Mouse (Mus musculus): ENCODE measurements around the gene Gm49368. TPM values are rescaled to one million over a fixed set of nuclear protein-coding genes. Genes with fewer than 3 reads are reported as not detected.
"Not testable (repeated sequence)": the region's sequence is repeated elsewhere in the genome, so short reads cannot be mapped to it uniquely, and the experiment has no call there.

Gene Gm49368
- polyA plus RNA-seq, 1 experiment from 2014 or later: not detected

GRCm38 (mm10) chr7:128024932-128025331 lies 37.6 kb upstream of the Gm49368 start:
- no peak for ATAC-seq (ENCODE audit: insufficient read depth, low FRiP score, low TSS enrichment)
- H3K9ac ChIP-seq (ENCODE audit: low read length): no peak overlapping the region
- no peaks in the 10 kb centered on the region for H3K9me3 ChIP-seq (ENCODE audit: control insufficient read depth, low read length)
- 85% methylated on average over 4 of the region's 4 CpGs for WGBS
- no peaks in the 10 kb centered on the region for H3K27me3 ChIP-seq (ENCODE audit: control insufficient read depth, insufficient read depth, low read length)
- no peak overlapping the region for H3K4me2 ChIP-seq (ENCODE audit: low read depth)
- H3K4me3 ChIP-seq (ENCODE audit: low read depth, low read length): no peak overlapping the region
- no peaks in the 10 kb centered on the region for H3K4me1 ChIP-seq (ENCODE audit: control insufficient read depth, insufficient read depth, low read length)
- no peak for DNase-seq (ENCODE audit: low spot score)
- H3K36me3 ChIP-seq (ENCODE audit: control insufficient read depth, insufficient read depth, low read length): no peaks in the 10 kb centered on the region
- no peak overlapping the region for H3K27ac ChIP-seq (ENCODE audit: low read depth, low read length)

- DNase-seq (ENCODE audit: low spot score): no peak
- 75% methylated on average over 4 of the region's 4 CpGs for WGBS
Observed at GRCm38 (mm10) chr7:128025381-128025780, 37.1 kb upstream of the Gm49368 start.

GRCm38 (mm10) chr7:128031403-128031976 lies 31.0 kb upstream of the Gm49368 start:
- H3K9me3 ChIP-seq (ENCODE audit: control insufficient read depth, low read length): no peaks in the 10 kb centered on the region
- DNase-seq (ENCODE audit: low spot score) (peak; percentile 34), ATAC-seq (ENCODE audit: insufficient read depth, low FRiP score, low TSS enrichment) (no peak)
- H3K27ac ChIP-seq (ENCODE audit: low read depth, low read length): no peak overlapping the region
- no peak overlapping the region for H3K4me3 ChIP-seq (ENCODE audit: low read depth, low read length)
- H3K4me2 ChIP-seq (ENCODE audit: low read depth): no peak overlapping the region
- WGBS: 40% methylated on average over 9 of the region's 9 CpGs
- H3K36me3 ChIP-seq (ENCODE audit: control insufficient read depth, insufficient read depth, low read length): no peaks in the 10 kb centered on the region
- no peaks in the 10 kb centered on the region for H3K4me1 ChIP-seq (ENCODE audit: control insufficient read depth, insufficient read depth, low read length)
- H3K9ac ChIP-seq (ENCODE audit: low read length): no peak overlapping the region
- no peaks in the 10 kb centered on the region for H3K27me3 ChIP-seq (ENCODE audit: control insufficient read depth, insufficient read depth, low read length)

More at GRCm38 (mm10) chr7:128025381-128025780, 37.1 kb upstream of the Gm49368 start:
- H3K4me1 ChIP-seq (ENCODE audit: control insufficient read depth, insufficient read depth, low read length): no peaks in the 10 kb centered on the region
- H3K27ac ChIP-seq (ENCODE audit: low read depth, low read length): no peak overlapping the region
- no peak overlapping the region for H3K4me3 ChIP-seq (ENCODE audit: low read depth, low read length)
- no peaks in the 10 kb centered on the region for H3K27me3 ChIP-seq (ENCODE audit: control insufficient read depth, insufficient read depth, low read length)
- ATAC-seq (ENCODE audit: insufficient read depth, low FRiP score, low TSS enrichment): no peak
- H3K36me3 ChIP-seq (ENCODE audit: control insufficient read depth, insufficient read depth, low read length): no peaks in the 10 kb centered on the region
- no peak overlapping the region for H3K9ac ChIP-seq (ENCODE audit: low read length)
- no peak overlapping the region for H3K4me2 ChIP-seq (ENCODE audit: low read depth)
- no peaks in the 10 kb centered on the region for H3K9me3 ChIP-seq (ENCODE audit: control insufficient read depth, low read length)

GRCm38 (mm10) chr7:128032290-128032988 lies 30.0 kb upstream of the Gm49368 start:
- ATAC-seq (ENCODE audit: insufficient read depth, low FRiP score, low TSS enrichment) (no peak), DNase-seq (ENCODE audit: low spot score) (no peak)
- Histone ChIP-seq H3K36me3 (ENCODE audit: control insufficient read depth, insufficient read depth, low read length) (no peaks in the 10 kb centered on the region), H3K4me3 (ENCODE audit: low read depth, low read length) (no peak overlapping the region), H3K27ac (ENCODE audit: low read depth, low read length) (no peak overlapping the region), H3K27me3 (ENCODE audit: control insufficient read depth, insufficient read depth, low read length) (no peaks in the 10 kb centered on the region), H3K9ac (ENCODE audit: low read length) (no peak overlapping the region), H3K9me3 (ENCODE audit: control insufficient read depth, low read length) (no peaks in the 10 kb centered on the region), H3K4me2 (ENCODE audit: low read depth) (no peak overlapping the region), H3K4me1 (ENCODE audit: control insufficient read depth, insufficient read depth, low read length) (no peaks in the 10 kb centered on the region)
- WGBS: 93% methylated on average over 5 of the region's 5 CpGs

- no peak overlapping the region for H3K4me3 ChIP-seq (ENCODE audit: low read depth, low read length)
- H3K9ac ChIP-seq (ENCODE audit: low read length): no peak overlapping the region
- H3K27me3 ChIP-seq (ENCODE audit: control insufficient read depth, insufficient read depth, low read length): no peaks in the 10 kb centered on the region
- WGBS: 93% methylated on average over 3 of the region's 3 CpGs
- no peaks in the 10 kb centered on the region for H3K36me3 ChIP-seq (ENCODE audit: control insufficient read depth, insufficient read depth, low read length)
- no peaks in the 10 kb centered on the region for H3K9me3 ChIP-seq (ENCODE audit: control insufficient read depth, low read length)
- H3K27ac ChIP-seq (ENCODE audit: low read depth, low read length): no peak overlapping the region
- no peak for DNase-seq (ENCODE audit: low spot score)
- H3K4me2 ChIP-seq (ENCODE audit: low read depth): no peak overlapping the region
- ATAC-seq (ENCODE audit: insufficient read depth, low FRiP score, low TSS enrichment): no peak
- no peaks in the 10 kb centered on the region for H3K4me1 ChIP-seq (ENCODE audit: control insufficient read depth, insufficient read depth, low read length)
Observed at GRCm38 (mm10) chr7:128032989-128033293, 29.5 kb upstream of the Gm49368 start.

GRCm38 (mm10) chr7:128033616-128034015 lies 28.9 kb upstream of the Gm49368 start:
- Histone ChIP-seq H3K27ac (ENCODE audit: low read depth, low read length) (no peak overlapping the region), H3K4me3 (ENCODE audit: low read depth, low read length) (no peak overlapping the region), H3K4me1 (ENCODE audit: control insufficient read depth, insufficient read depth, low read length) (no peaks in the 10 kb centered on the region), H3K27me3 (ENCODE audit: control insufficient read depth, insufficient read depth, low read length) (no peaks in the 10 kb centered on the region), H3K9ac (ENCODE audit: low read length) (no peak overlapping the region), H3K9me3 (ENCODE audit: control insufficient read depth, low read length) (no peaks in the 10 kb centered on the region), H3K4me2 (ENCODE audit: low read depth) (no peak overlapping the region), H3K36me3 (ENCODE audit: control insufficient read depth, insufficient read depth, low read length) (no peaks in the 10 kb centered on the region)
- 88% methylated on average over 4 of the region's 4 CpGs for WGBS
- DNase-seq (ENCODE audit: low spot score) (no peak), ATAC-seq (ENCODE audit: insufficient read depth, low FRiP score, low TSS enrichment) (no peak)

- not testable (repeated sequence) for ATAC-seq (ENCODE audit: insufficient read depth, low FRiP score, low TSS enrichment); H3K27me3 ChIP-seq (ENCODE audit: control insufficient read depth, insufficient read depth, low read length); H3K9me3 ChIP-seq (ENCODE audit: control insufficient read depth, low read length); H3K4me3 ChIP-seq (ENCODE audit: low read depth, low read length); H3K36me3 ChIP-seq (ENCODE audit: control insufficient read depth, insufficient read depth, low read length); H3K4me2 ChIP-seq (ENCODE audit: low read depth); H3K4me1 ChIP-seq (ENCODE audit: control insufficient read depth, insufficient read depth, low read length); DNase-seq (ENCODE audit: low spot score); H3K9ac ChIP-seq (ENCODE audit: low read length); H3K27ac ChIP-seq (ENCODE audit: low read depth, low read length)
- 88% methylated on average over 15 of the region's 15 CpGs for WGBS
Observed at GRCm38 (mm10) chr7:128042161-128042820, 20.2 kb upstream of the Gm49368 start.

GRCm38 (mm10) chr7:128044142-128044785 lies 18.2 kb upstream of the Gm49368 start:
- no peaks in the 10 kb centered on the region for H3K36me3 ChIP-seq (ENCODE audit: control insufficient read depth, insufficient read depth, low read length)
- H3K27me3 ChIP-seq (ENCODE audit: control insufficient read depth, insufficient read depth, low read length): no peaks in the 10 kb centered on the region
- H3K9ac ChIP-seq (ENCODE audit: low read length): no peak overlapping the region
- H3K4me2 ChIP-seq (ENCODE audit: low read depth): no peak overlapping the region
- no peak overlapping the region for H3K27ac ChIP-seq (ENCODE audit: low read depth, low read length)
- H3K4me3 ChIP-seq (ENCODE audit: low read depth, low read length): no peak overlapping the region
- WGBS: 73% methylated on average over 4 of the region's 4 CpGs
- H3K4me1 ChIP-seq (ENCODE audit: control insufficient read depth, insufficient read depth, low read length): no peaks in the 10 kb centered on the region
- no peak for DNase-seq (ENCODE audit: low spot score)
- ATAC-seq (ENCODE audit: insufficient read depth, low FRiP score, low TSS enrichment): no peak
- H3K9me3 ChIP-seq (ENCODE audit: control insufficient read depth, low read length): no peaks in the 10 kb centered on the region
